Mouse (Mus musculus): ENCODE results near the gene Spocd1.

DNA sequence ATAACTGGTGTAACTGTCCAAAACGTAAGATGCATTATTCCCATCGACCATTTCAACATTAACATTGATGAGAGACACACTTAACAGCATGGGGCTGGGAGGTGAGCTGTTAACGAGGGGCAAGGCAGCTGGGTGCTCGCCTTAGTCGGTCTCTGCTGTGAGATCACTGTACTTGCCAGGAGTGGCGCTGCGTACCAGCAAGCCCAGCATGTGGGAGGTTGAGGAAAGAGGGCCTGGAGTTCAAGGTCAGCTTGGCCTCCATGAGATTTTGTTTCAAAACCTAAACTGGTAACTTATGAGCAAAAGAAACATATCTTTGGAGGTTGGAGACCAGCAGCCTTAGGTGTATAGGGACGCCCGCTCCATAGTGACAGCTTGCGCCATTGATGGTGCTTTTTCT, 39.4 kb upstream of the Spocd1 start:
- TF ChIP-seq POLR2A (IDR thresholded peaks at IDR 0.05; ENCODE audit: extremely low read depth, insufficient read depth, low read length) (no peak), CTCF (IDR thresholded peaks at IDR 0.05; ENCODE audit: low read depth, low read length) (no peak)

All from liver, adult 2 months (tissue).